In genomic region chr11:115141970-115142369, GRCm38 (mm10) we compare ENCODE assay signal across 23 mouse cellular contexts. TPM values are rescaled to one million over a fixed set of nuclear protein-coding genes. Genes with fewer than 3 reads are reported as not detected.
A peak's percentile ranks its signal among the peaks of the same experiment; 100 is the strongest.
DNase-seq lines count a peak whose midpoint lies in the region; ATAC-seq and TF ChIP-seq lines count a peak whose summit lies in the region.
"Had no signal": no experiment of that assay in that cellular context is flagged by ENCODE, and none has a peak within 500 bp of the region (broad histone marks: within the 10 kb centered on the region; RNA-seq: fewer than 3 reads in every experiment).

No protein-coding gene starts in this region.

- 6% methylated on average over 2 of the region's 2 CpGs for WGBS in bone marrow, adult 2 months
- WGBS in macrophage (ENCODE audit: missing documents) = 0% methylated on average over 2 of the region's 2 CpGs

- H3K4me1 ChIP-seq in bone marrow, adult 2 months (ENCODE audit: control insufficient read depth, insufficient read depth, low read length) = peaks cover 3% of the 10 kb centered on the region
- H3K4me1 ChIP-seq: embryonic facial prominence, embryonic 12.5 days; heart, embryonic 13.5 days; intestine, embryonic 15.5 days had no signal

- H3K4me3 ChIP-seq in bone marrow, adult 2 months (replicated peaks; ENCODE audit: control insufficient read depth, low read depth, low read length) = no peak overlapping the region
- no peak overlapping the region for H3K4me3 ChIP-seq in macrophage (ENCODE audit: inconsistent target)
- H3K4me3 ChIP-seq: embryonic facial prominence, embryonic 12.5 days; heart, embryonic 13.5 days; intestine, embryonic 15.5 days had no signal

- peak; percentile 66 for DNase-seq in A20 (ENCODE audit: low read depth, low spot score)
- DNase-seq in lung, postnatal 25 days (ENCODE audit: low spot score) = no peak
- no peak for DNase-seq in frontal cortex, postnatal 14 days (ENCODE audit: low spot score in 2 of 2)
- DNase-seq: adrenal gland, adult 2 months; adrenal gland, postnatal 25 days; cerebellum, adult 11 months; cerebellum, adult 8-10 months; cerebellum, postnatal 14 days; gastrocnemius, postnatal 14 days; heart, postnatal 36 days had no signal

- no peaks in the 10 kb centered on the region for H3K79me2 ChIP-seq in macrophage (ENCODE audit: inconsistent target)

- H3K36me3 ChIP-seq in macrophage (ENCODE audit: inconsistent target) = no peaks in the 10 kb centered on the region
- H3K36me3 ChIP-seq: embryonic facial prominence, embryonic 12.5 days; heart, embryonic 13.5 days; intestine, embryonic 15.5 days had no signal

- H3K27ac ChIP-seq in bone marrow, adult 2 months (ENCODE audit: control insufficient read depth, insufficient read depth, low read depth, low read length, poor library complexity) = peak overlapping the region; percentile 25; the same call in 1 of the 2 replicates
- peak overlapping the region; percentile 98 for H3K27ac ChIP-seq in macrophage
- H3K27ac ChIP-seq: embryonic facial prominence, embryonic 12.5 days; heart, embryonic 13.5 days; hindbrain, postnatal 0 days; intestine, embryonic 15.5 days had no signal

- TF ChIP-seq CTCF in bone marrow, adult 2 months (IDR thresholded peaks at IDR 0.05; ENCODE audit: control insufficient read depth, insufficient read depth, low read length) = no peak

- no peak for TF ChIP-seq POLR2A in bone marrow, adult 2 months (IDR thresholded peaks at IDR 0.05; ENCODE audit: borderline replicate concordance, control insufficient read depth, low read depth, low read length)

- ATAC-seq in inflammation-experienced regulatory T-cells, adult 6 months = no peak
- ATAC-seq: activated CD4-positive, CD25-positive, alpha-beta regulatory T cell, adult 4 months; forebrain, embryonic 16.5 days; hindbrain, postnatal 0 days; intestine, embryonic 15.5 days; Patski had no signal

RNA-seq across cellular contexts. Expression of gene Cd300lf, which starts 8.2 kb away (rescaled TPM):
- 39.9 and 79.7 TPM in 2 replicates for polyA plus RNA-seq in bone marrow, adult 2 months (2011; ENCODE audit: insufficient read depth, insufficient read length, low replicate concordance, missing spikeins)
- 100 to 1,000 TPM in 23 of 26 experiments, 10 to 100 TPM in 3; 48.1 to 568 (median 332) TPM for total RNA-seq in macrophage (2018; cell fraction: chromatin; rRNA removed)
- total RNA-seq in macrophage (2018; cell fraction: cytosol; rRNA removed) = 100 to 1,000 TPM in 6 of 26 experiments, 10 to 100 TPM in 20; 54.6 to 145 (median 88.2) TPM
- total RNA-seq in macrophage (2018; cell fraction: nucleus; rRNA removed) = 100 to 1,000 TPM in 24 of 26 experiments, 10 to 100 TPM in 2; 52.4 to 465 (median 283) TPM
- polyA plus RNA-seq in macrophage (2018) = 76.9 to 122 TPM (median 90.4 TPM) in 3 replicates
- polyA plus RNA-seq in inflammation-experienced regulatory T-cells, adult 6 months (2017; shearing (Covaris generic)) = 1 to 10 TPM; 1.4 to 1.6 (median 1.5) TPM
- total RNA-seq: gastrocnemius, adult 18-20 months; gastrocnemius, postnatal 14 days; hindbrain, postnatal 0 days had no signal
- polyA plus RNA-seq: C2C12; forebrain, embryonic 11.5 days; Patski had no signal

RNA-seq across cellular contexts. Expression of gene Slc9a3r1, which starts 21.2 kb away (rescaled TPM):
- polyA plus RNA-seq in bone marrow, adult 2 months (2011; ENCODE audit: insufficient read depth, insufficient read length, low replicate concordance, missing spikeins) = 21.9 and 51.0 TPM in 2 replicates
- 100 to 1,000 TPM in 8 of 26 experiments, 10 to 100 TPM in 18; 30.3 to 205 (median 67.7) TPM for total RNA-seq in macrophage (2018; cell fraction: chromatin; rRNA removed)
- total RNA-seq in macrophage (2018; cell fraction: cytosol; rRNA removed) = 100 to 1,000 TPM; 153 to 311 (median 221) TPM
- 100 to 1,000 TPM in 15 of 26 experiments, 10 to 100 TPM in 11; 74.2 to 183 (median 104) TPM for total RNA-seq in macrophage (2018; cell fraction: nucleus; rRNA removed)
- 158 to 302 TPM (median 169 TPM) in 3 replicates for polyA plus RNA-seq in macrophage (2018)
- polyA plus RNA-seq in inflammation-experienced regulatory T-cells, adult 6 months (2017; shearing (Covaris generic)) = 100 to 1,000 TPM; 137 to 172 (median 165) TPM

RNA-seq across cellular contexts. Expression of gene Tmem104, which starts 45.3 kb away (rescaled TPM):
- polyA plus RNA-seq in bone marrow, adult 2 months (2011; ENCODE audit: insufficient read depth, insufficient read length, low replicate concordance, missing spikeins) = 3.1 and 5.8 TPM in 2 replicates
- 100 to 1,000 TPM in 12 of 26 experiments, 10 to 100 TPM in 13, 1 to 10 TPM in 1; 7.7 to 184 (median 90.9) TPM for total RNA-seq in macrophage (2018; cell fraction: chromatin; rRNA removed)
- total RNA-seq in macrophage (2018; cell fraction: cytosol; rRNA removed) = 100 to 1,000 TPM in 22 of 26 experiments, 10 to 100 TPM in 4; 67.8 to 188 (median 142) TPM
- total RNA-seq in macrophage (2018; cell fraction: nucleus; rRNA removed) = 100 to 1,000 TPM in 23 of 26 experiments, 10 to 100 TPM in 3; 16.8 to 258 (median 153) TPM
- 86.7 to 149 TPM (median 97.3 TPM) in 3 replicates for polyA plus RNA-seq in macrophage (2018)
- 10 to 100 TPM in 1 of 3 experiments, 1 to 10 TPM in 2; 9.2 to 10.6 (median 9.8) TPM for polyA plus RNA-seq in inflammation-experienced regulatory T-cells, adult 6 months (2017; shearing (Covaris generic))

RNA-seq across cellular contexts. Expression of gene Nat9, which starts 45.7 kb away (rescaled TPM):
- 19.4 and 24.2 TPM in 2 replicates for polyA plus RNA-seq in bone marrow, adult 2 months (2011; ENCODE audit: insufficient read depth, insufficient read length, low replicate concordance, missing spikeins)
- 100 to 1,000 TPM in 1 of 26 experiments, 10 to 100 TPM in 21, 1 to 10 TPM in 4; 2.6 to 108 (median 36.9) TPM for total RNA-seq in macrophage (2018; cell fraction: chromatin; rRNA removed)
- 100 to 1,000 TPM in 1 of 26 experiments, 10 to 100 TPM in 25; 28.0 to 101 (median 57.2) TPM for total RNA-seq in macrophage (2018; cell fraction: cytosol; rRNA removed)
- 10 to 100 TPM in 25 of 26 experiments, 1 to 10 TPM in 1; 9.0 to 78.5 (median 40.6) TPM for total RNA-seq in macrophage (2018; cell fraction: nucleus; rRNA removed)
- polyA plus RNA-seq in macrophage (2018) = 49.9 to 79.6 TPM (median 50.9 TPM) in 3 replicates
- polyA plus RNA-seq in inflammation-experienced regulatory T-cells, adult 6 months (2017; shearing (Covaris generic)) = 10 to 100 TPM; 14.2 to 21.0 (median 15.1) TPM

RNA-seq across cellular contexts. Expression of gene Rab37, which starts 50.7 kb away (rescaled TPM):
- polyA plus RNA-seq in bone marrow, adult 2 months (2011; ENCODE audit: insufficient read depth, insufficient read length, low replicate concordance, missing spikeins) = 5.3 and 11.6 TPM in 2 replicates
- 1 to 10 TPM in 3 of 26 experiments, under 1 TPM in 10, not detected in 13; 0.36 to 1.7 (median 0.81) TPM for total RNA-seq in macrophage (2018; cell fraction: chromatin; rRNA removed)
- total RNA-seq in macrophage (2018; cell fraction: cytosol; rRNA removed) = 1 to 10 TPM in 6 of 26 experiments, under 1 TPM in 20; 0.53 to 1.4 (median 0.88) TPM
- total RNA-seq in macrophage (2018; cell fraction: nucleus; rRNA removed) = 1 to 10 TPM in 4 of 26 experiments, under 1 TPM in 19, not detected in 3; 0.23 to 1.5 (median 0.68) TPM
- polyA plus RNA-seq in macrophage (2018) = 0.43 to 1.1 TPM (median 0.64 TPM) in 3 replicates
- polyA plus RNA-seq in inflammation-experienced regulatory T-cells, adult 6 months (2017; shearing (Covaris generic)) = 100 to 1,000 TPM; 106 to 231 (median 206) TPM

Comparison
In these comparisons a context has a peak if more than half of its experiments do, and no peak if none do; other contexts are left out.
1. RNA of gene Cd300lf, which starts 8.2 kb away (polyA plus RNA-seq): 76.9 to 122 TPM in macrophage and 39.9 to 79.7 TPM in bone marrow, adult 2 months; 1.4 to 1.6 TPM in inflammation-experienced regulatory T-cells, adult 6 months; every median in the first group is over 10 times any median in the second.